Mouse (Mus musculus) cortical plate, adult 2 months (tissue): ENCODE results near the gene Rere.

Experiments
- CTCF ChIP-seq: fragments of 200-500 bp; IDR thresholded peaks from 2 replicates; pipeline ENCODE4 v1.5.1; 2011; ENCODE audit warnings: mild to moderate bottlenecking, control low read depth, low read length; ENCODE audit not compliant: insufficient read depth; ENCODE audit errors: extremely low read depth
- POLR2A ChIP-seq: fragments of 200-500 bp; IDR thresholded peaks from 2 replicates; pipeline ENCODE4 v1.6.1; 2011; ENCODE audit warnings: mild to moderate bottlenecking, low read length, control low read depth; ENCODE audit not compliant: insufficient read depth; ENCODE audit errors: extremely low read depth

DNA sequence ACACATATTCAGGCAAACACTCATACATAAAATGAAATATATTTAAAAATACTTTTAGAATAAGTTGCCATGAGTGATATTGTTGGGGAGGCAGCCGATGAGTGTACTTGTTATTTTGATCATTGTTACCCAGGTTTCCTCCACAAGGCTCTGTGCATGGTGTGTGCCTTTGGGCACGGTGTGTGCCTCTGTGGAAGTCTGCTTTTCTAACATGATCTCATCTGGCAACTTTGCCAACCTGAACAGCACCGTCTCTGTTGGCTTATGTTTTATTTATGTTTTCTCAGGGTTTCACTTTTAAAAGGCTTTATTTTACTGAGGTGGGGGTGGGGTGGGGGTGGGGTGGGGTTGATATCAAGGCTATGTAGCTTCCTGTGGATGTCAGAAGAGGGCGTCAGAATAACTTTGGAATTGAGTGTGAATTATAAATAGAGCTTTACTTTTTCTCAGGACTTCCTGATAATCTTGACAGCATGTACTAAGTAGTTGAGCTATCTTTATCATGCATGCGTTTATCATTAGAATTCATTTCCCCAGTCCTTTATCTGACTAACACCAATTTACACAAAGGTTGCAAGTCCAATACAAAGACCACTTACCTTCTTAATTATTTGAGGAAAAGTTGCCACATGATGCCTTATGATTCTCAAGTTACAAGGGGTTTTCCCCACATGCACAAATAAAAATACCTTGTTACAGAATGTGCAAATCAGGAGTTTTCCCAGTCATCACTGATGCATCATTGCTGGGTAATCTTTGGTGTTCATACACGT, 177.8 kb downstream of the Rere start:
- TF ChIP-seq POLR2A: no peak
- no peak for TF ChIP-seq CTCF
